Mouse (Mus musculus): Measurements from ENCODE around the gene Actn1. TPM values are rescaled to one million over a fixed set of nuclear protein-coding genes. Genes with fewer than 3 reads are reported as not detected.
A peak's percentile ranks its signal among the peaks of the same experiment; 100 is the strongest.

The Actn1 gene
- total RNA-seq, 2 experiments from 2014 or later: 91.0 to 103 TPM

GRCm38 (mm10) chr12:80131359-80132249, 128.6 kb downstream of the Actn1 start:
- DNase-seq (ENCODE audit: low spot score in 2 of 2): no peak
- Histone ChIP-seq H3K4me3 (peak overlapping the region; percentile 77), H3K27ac (peak overlapping the region; percentile 98)
- no peak for TF ChIP-seq CTCF (conservative IDR thresholded peaks at IDR 0.05)

GRCm38 (mm10) chr12:80130558-80131358, 129.4 kb downstream of the Actn1 start:
- DNase-seq (ENCODE audit: low spot score in 2 of 2): no peak
- no peak overlapping the region for H3K4me3 ChIP-seq
- TF ChIP-seq CTCF (conservative IDR thresholded peaks at IDR 0.05): no peak
- peak overlapping the region; percentile 98 for H3K27ac ChIP-seq

GRCm38 (mm10) chr12:80129531-80129930, 130.6 kb downstream of the Actn1 start:
- DNase-seq (ENCODE audit: low spot score in 2 of 2): no peak
- H3K4me3 ChIP-seq: no peak overlapping the region
- TF ChIP-seq CTCF (conservative IDR thresholded peaks at IDR 0.05): peak; percentile 58
- H3K27ac ChIP-seq: peak overlapping the region; percentile 98

- no peak for DNase-seq (ENCODE audit: low spot score in 2 of 2)
- no peak overlapping the region for H3K4me3 ChIP-seq
- TF ChIP-seq CTCF (conservative IDR thresholded peaks at IDR 0.05): no peak
- H3K27ac ChIP-seq: no peak overlapping the region
Measured at GRCm38 (mm10) chr12:80127191-80127762, 132.9 kb downstream of the Actn1 start.

- no peak for DNase-seq (ENCODE audit: low spot score in 2 of 2)
- Histone ChIP-seq H3K4me3 (no peak overlapping the region), H3K27ac (no peak overlapping the region)
- no peak for TF ChIP-seq CTCF (conservative IDR thresholded peaks at IDR 0.05)
Measured at GRCm38 (mm10) chr12:80125316-80125715, 134.9 kb downstream of the Actn1 start.

GRCm38 (mm10) chr12:80124756-80125155, 135.4 kb downstream of the Actn1 start:
- Histone ChIP-seq H3K27ac (no peak overlapping the region), H3K4me3 (no peak overlapping the region)
- no peak for TF ChIP-seq CTCF (conservative IDR thresholded peaks at IDR 0.05)
- DNase-seq (ENCODE audit: low spot score in 2 of 2): no peak

- Histone ChIP-seq H3K4me3 (no peak overlapping the region), H3K27ac (no peak overlapping the region)
- TF ChIP-seq CTCF (conservative IDR thresholded peaks at IDR 0.05): no peak
- DNase-seq (ENCODE audit: low spot score in 2 of 2): no peak
Measured at GRCm38 (mm10) chr12:80124211-80124610, 136.0 kb downstream of the Actn1 start.

- Histone ChIP-seq H3K27ac (peak overlapping the region; percentile 23; the same call in 1 of the 2 replicates), H3K4me3 (no peak overlapping the region)
- DNase-seq (ENCODE audit: low spot score in 2 of 2): no peak
- no peak for TF ChIP-seq CTCF (conservative IDR thresholded peaks at IDR 0.05)
Measured at GRCm38 (mm10) chr12:80123227-80123803, 136.9 kb downstream of the Actn1 start.

- no peak overlapping the region for H3K27ac ChIP-seq
- no peak for DNase-seq (ENCODE audit: low spot score in 2 of 2)
- no peak for TF ChIP-seq CTCF (conservative IDR thresholded peaks at IDR 0.05)
- no peak overlapping the region for H3K4me3 ChIP-seq
Measured at GRCm38 (mm10) chr12:80121438-80121837, 138.7 kb downstream of the Actn1 start.

GRCm38 (mm10) chr12:80118588-80118987, 141.6 kb downstream of the Actn1 start:
- H3K27ac ChIP-seq: no peak overlapping the region
- DNase-seq (ENCODE audit: low spot score in 2 of 2): no peak
- H3K4me3 ChIP-seq: no peak overlapping the region
- TF ChIP-seq CTCF (conservative IDR thresholded peaks at IDR 0.05): no peak

Other genes starting within 250 kb of the Actn1 start
- 10 to 100 TPM; 35.2 to 39.4 TPM for gene Zfp36l1, start 147.4 kb downstream of the Actn1 start, total RNA-seq (2021)
- 10 to 100 TPM; 74.7 to 75.4 TPM for gene Dcaf5, start 176.2 kb upstream of the Actn1 start, total RNA-seq (2021)
- gene Exd2, start 202.7 kb upstream of the Actn1 start, total RNA-seq (2021): 100 to 1,000 TPM; 105 to 122 TPM

Measured in layer of hippocampus, adult 2 months (tissue).